Mouse (Mus musculus) CH12.LX (cell line): ENCODE measurements around the gene Tex22.

Source experiments
- CTCF ChIP-seq, 2 experiments: IDR thresholded peaks in 1 of 2; conservative IDR thresholded peaks in 1 of 2; 2 replicates each; pipeline ENCODE4 v1.5.1; 2011 to 2012; ENCODE audit warnings: low read depth in 2 of 2, low read length in 2 of 2, improper control_type of control experiment in 1 of 2, inconsistent platforms in 1 of 2, mild to moderate bottlenecking in 1 of 2, moderate library complexity in 1 of 2
- NELFE ChIP-seq: IDR thresholded peaks from 2 replicates; pipeline ENCODE4 v1.6.1; 2011; ENCODE audit warnings: low read depth, low read length, improper control_type of control experiment
- TCF12 ChIP-seq: IDR thresholded peaks from 2 replicates; pipeline ENCODE4 v1.6.1; 2014; ENCODE audit warnings: low read depth, mild to moderate bottlenecking, inconsistent platforms, low read length, improper control_type of control experiment
- ZC3H11A ChIP-seq: IDR thresholded peaks from 2 replicates; pipeline ENCODE4 v1.6.1; 2012; ENCODE audit warnings: low read depth, mild to moderate bottlenecking, inconsistent platforms, low read length, improper control_type of control experiment
- ZKSCAN1 ChIP-seq: IDR thresholded peaks from 2 replicates; pipeline ENCODE4 v1.6.1; 2012; ENCODE audit warnings: low read depth, inconsistent platforms, low read length, improper control_type of control experiment, borderline replicate concordance
- ZNF384 ChIP-seq: IDR thresholded peaks from 2 replicates; pipeline ENCODE4 v1.6.1; 2012; ENCODE audit warnings: low read depth, low read length, improper control_type of control experiment, inconsistent platforms

- TF ChIP-seq ZKSCAN1 (no peak), CTCF (conservative IDR thresholded peaks at IDR 0.05 in 1 of 2, IDR thresholded peaks at IDR 0.05 in 1 of 2; ENCODE audit: low read depth in 2 of 2, low read length in 2 of 2) (no peak), ZC3H11A (no peak), NELFE (no peak), ZNF384 (no peak), TCF12 (no peak)
Observed at GRCm38 (mm10) chr12:113062201-113062600, 12.1 kb upstream of the Tex22 start.
